Mouse (Mus musculus) CH12.LX (cell line): ENCODE data around the gene Foxp1. TPM values are rescaled to one million over a fixed set of nuclear protein-coding genes. Genes with fewer than 3 reads are reported as not detected.

ENCODE experiments used
- DNase-seq: peaks from one replicate; pipeline ENCODE4 v3.0.0-alpha.2; 2013; ENCODE audit errors: extremely low read depth
- H3K27ac ChIP-seq: 2 replicates; pipeline ENCODE4 v1.5.1; 2012; ENCODE audit warnings: low read depth, mild to moderate bottlenecking, control low read depth, moderate library complexity; ENCODE audit not compliant: insufficient read depth
- H3K27me3 ChIP-seq: replicated peaks from 2 replicates; pipeline ENCODE3; 2012; ENCODE audit warnings: inconsistent platforms
- H3K36me3 ChIP-seq, 2 experiments: replicated peaks in 1 of 2; 2 replicates each; pipeline versions ENCODE3 to v1.6.1; 2012; ENCODE audit warnings: inconsistent platforms in 1 of 2, low read length in 1 of 2, mild to moderate bottlenecking in 1 of 2, mixed read lengths in 1 of 2, moderate library complexity in 1 of 2; ENCODE audit not compliant: control insufficient read depth in 1 of 2, insufficient read depth in 1 of 2
- H3K4me1 ChIP-seq, 2 experiments: 2 replicates each; pipeline ENCODE4 v1.6.1; 2012; ENCODE audit warnings: inconsistent platforms in 1 of 2, moderate library complexity in 1 of 2; ENCODE audit not compliant: insufficient read depth in 2 of 2, control insufficient read depth in 1 of 2
- H3K4me2 ChIP-seq: 2 replicates; pipeline ENCODE4 v1.6.1; 2012; ENCODE audit warnings: low read depth, mild to moderate bottlenecking, control low read depth; ENCODE audit not compliant: poor library complexity, insufficient read depth, severe bottlenecking
- H3K4me3 ChIP-seq, 3 experiments: fragments of 150-350 bp in 1 of 3; sonication (generic) in 1 of 3; replicated peaks in 1 of 3; 2 replicates each; pipeline versions ENCODE3 to v1.5.1; 2011 to 2012; ENCODE audit warnings: low read depth in 2 of 3, low read length in 2 of 3, mild to moderate bottlenecking in 2 of 3, moderate library complexity in 2 of 3, control low read depth in 1 of 3, improper control_type of control experiment in 1 of 3, inconsistent platforms in 1 of 3, mixed read lengths in 1 of 3; ENCODE audit not compliant: poor library complexity in 1 of 3
- H3K79me2 ChIP-seq: replicated peaks from 2 replicates; pipeline ENCODE4 v1.6.1; 2012; ENCODE audit warnings: mild to moderate bottlenecking, moderate library complexity; ENCODE audit not compliant: control insufficient read depth, poor library complexity, insufficient read depth, severe bottlenecking; ENCODE audit errors: extremely low read depth
- H3K9ac ChIP-seq: 2 replicates; pipeline ENCODE4 v1.6.1; 2012; ENCODE audit warnings: low read depth, mild to moderate bottlenecking, control low read depth, moderate library complexity; ENCODE audit not compliant: insufficient read depth
- H3K9me3 ChIP-seq: replicated peaks from 2 replicates; pipeline ENCODE3; 2012; ENCODE audit warnings: low read length, inconsistent platforms, mixed read lengths
- CHD2 ChIP-seq: IDR thresholded peaks from 2 replicates; pipeline ENCODE4 v1.6.1; 2011; ENCODE audit warnings: low read length, improper control_type of control experiment
- E2F4 ChIP-seq: IDR thresholded peaks from 2 replicates; pipeline ENCODE4 v1.6.1; 2011; ENCODE audit warnings: low read depth, low read length, improper control_type of control experiment; ENCODE audit not compliant: insufficient replicate concordance
- IRF4 ChIP-seq: IDR thresholded peaks from 2 replicates; pipeline ENCODE4 v1.6.1; 2014; ENCODE audit warnings: low read depth, mild to moderate bottlenecking, inconsistent platforms, low read length, improper control_type of control experiment
- MAFK ChIP-seq: IDR thresholded peaks from 2 replicates; pipeline ENCODE4 v1.6.1; 2011; ENCODE audit warnings: low read length, improper control_type of control experiment; ENCODE audit not compliant: insufficient replicate concordance
- MAX ChIP-seq: IDR thresholded peaks from 2 replicates; pipeline ENCODE4 v1.6.1; 2011; ENCODE audit warnings: low read length, improper control_type of control experiment
- MXI1 ChIP-seq: IDR thresholded peaks from 2 replicates; pipeline ENCODE4 v1.6.1; 2011; ENCODE audit warnings: mild to moderate bottlenecking, low read depth, low read length, improper control_type of control experiment
- MYC ChIP-seq: IDR thresholded peaks from 2 replicates; pipeline ENCODE4 v1.6.1; 2011; ENCODE audit warnings: low read depth, mild to moderate bottlenecking, improper control_type of control experiment, low read length
- PAX5 ChIP-seq: IDR thresholded peaks from 2 replicates; pipeline ENCODE4 v1.6.1; 2012; ENCODE audit warnings: low read length, inconsistent platforms, mixed read lengths
- POLR2A ChIP-seq: IDR thresholded peaks from 2 replicates; pipeline ENCODE4 v1.6.1; 2011; ENCODE audit warnings: low read depth, mild to moderate bottlenecking, improper control_type of control experiment, low read length
- POLR2AphosphoS2 ChIP-seq: IDR thresholded peaks from 2 replicates; pipeline ENCODE4 v1.6.1; 2011; ENCODE audit warnings: low read depth, low read length, improper control_type of control experiment
- RAD21 ChIP-seq: IDR thresholded peaks from 2 replicates; pipeline ENCODE4 v1.6.1; 2011; ENCODE audit warnings: low read depth, mild to moderate bottlenecking, low read length, improper control_type of control experiment, moderate library complexity
- SIN3A ChIP-seq: IDR thresholded peaks from 2 replicates; pipeline ENCODE4 v1.6.1; 2012; ENCODE audit warnings: low read length, improper control_type of control experiment, inconsistent platforms
- SMC3 ChIP-seq: IDR thresholded peaks from 2 replicates; pipeline ENCODE4 v1.6.1; 2011; ENCODE audit warnings: low read depth, low read length, improper control_type of control experiment
- TBP ChIP-seq: conservative IDR thresholded peaks from 2 replicates; pipeline ENCODE4 v1.6.1; 2011; ENCODE audit warnings: low read depth, low read length, improper control_type of control experiment
- UBTF ChIP-seq: IDR thresholded peaks from 2 replicates; pipeline ENCODE4 v1.6.1; 2012; ENCODE audit warnings: low read depth, mild to moderate bottlenecking, inconsistent platforms, low read length, improper control_type of control experiment, moderate library complexity
- ZC3H11A ChIP-seq: IDR thresholded peaks from 2 replicates; pipeline ENCODE4 v1.6.1; 2012; ENCODE audit warnings: low read depth, mild to moderate bottlenecking, inconsistent platforms, low read length, improper control_type of control experiment
- ZMIZ1 ChIP-seq: IDR thresholded peaks from 2 replicates; pipeline ENCODE4 v1.6.1; 2012; ENCODE audit warnings: low read depth, mild to moderate bottlenecking, inconsistent platforms, low read length, improper control_type of control experiment
- dilution Hi-C: fragments of 300-500 bp; cut with MboI; formaldehyde crosslinking; loops from 2 replicates; pipeline ENCODE4 v1.14.3; 2020; ENCODE audit warnings: low sequenced_read_pairs; ENCODE audit not compliant: extremely low pct_unique_long_range_greater_than_20kb, extremely low pct_ligation_motif_present
- in situ Hi-C: fragments of 300-500 bp; cut with MboI; formaldehyde crosslinking; loops from 3 replicates; pipeline ENCODE4 v1.14.3; 2019; ENCODE audit warnings: low sequenced_read_pairs, low pct_ligation_motif_present, low pct_unique_long_range_greater_than_20kb, mixed read lengths
- polyA plus RNA-seq: library from polyadenylated mRNA; unstranded; fragments of >175 nt; gene quantifications from 2 replicates; pipeline ENCODE4 v1.2.1, GENCODE M21; 2012; ENCODE audit warnings: low read depth; ENCODE audit not compliant: insufficient read length
- total RNA-seq, 2 experiments: library from RNA; depleted of rRNA; stranded (reverse); fragments of 300-350 nt in 1 of 2; fragments of >200 nt in 1 of 2; gene quantifications; 2 replicates each; pipeline ENCODE4 v1.2.3; 2012 to 2014

Gene Foxp1
- total and polyA plus RNA-seq, 3 experiments = 66.5 to 105 (median 87.4) TPM

DNA sequence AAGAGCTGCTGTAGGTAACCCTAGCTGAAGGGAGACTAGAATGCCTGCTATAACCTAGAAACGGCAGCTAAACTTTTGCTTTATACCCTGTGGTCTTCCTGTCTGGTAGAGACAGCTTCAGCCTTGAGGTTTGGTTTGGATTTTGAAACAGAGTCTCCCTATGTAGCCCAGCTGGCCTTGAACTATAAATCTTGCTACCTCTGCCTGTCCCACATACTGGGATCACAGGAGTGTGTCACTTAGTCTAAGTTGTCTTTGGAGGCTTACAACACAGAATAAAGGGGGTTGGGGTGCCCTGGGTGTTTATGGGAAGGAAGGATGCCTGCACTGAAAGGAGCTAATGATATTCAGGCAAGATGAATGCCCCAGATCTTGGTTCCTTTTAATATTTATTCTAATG is 30.3 kb upstream of the Foxp1 start:
- dilution Hi-C loops = no loop called here
- Histone ChIP-seq H3K9ac (no peak overlapping the region), H3K36me3 (no peaks in the 10 kb centered on the region), H3K4me2 (no peak overlapping the region), H3K79me2 (no peaks in the 10 kb centered on the region), H3K9me3 (peaks cover 3% of the 10 kb centered on the region), H3K27ac (no peak overlapping the region), H3K27me3 (no peaks in the 10 kb centered on the region), H3K4me1 (no peaks in the 10 kb centered on the region), H3K4me3 (no peak overlapping the region)
- no peak for TF ChIP-seq MXI1
- no peak for TF ChIP-seq UBTF
- TF ChIP-seq IRF4 = no peak
- TF ChIP-seq ZMIZ1 = no peak
- TF ChIP-seq MAFK = no peak
- no peak for TF ChIP-seq MAX
- TF ChIP-seq RAD21 = no peak
- TF ChIP-seq CHD2 = no peak
- TF ChIP-seq SMC3 = no peak
- TF ChIP-seq POLR2AphosphoS2 = no peak
- no peak for TF ChIP-seq POLR2A
- no peak for TF ChIP-seq SIN3A
- no peak for TF ChIP-seq MYC
- TF ChIP-seq E2F4 = no peak
- TF ChIP-seq ZC3H11A = no peak
- TF ChIP-seq TBP = no peak
- in situ Hi-C loops = no loop called here
- no peak for DNase-seq

DNA sequence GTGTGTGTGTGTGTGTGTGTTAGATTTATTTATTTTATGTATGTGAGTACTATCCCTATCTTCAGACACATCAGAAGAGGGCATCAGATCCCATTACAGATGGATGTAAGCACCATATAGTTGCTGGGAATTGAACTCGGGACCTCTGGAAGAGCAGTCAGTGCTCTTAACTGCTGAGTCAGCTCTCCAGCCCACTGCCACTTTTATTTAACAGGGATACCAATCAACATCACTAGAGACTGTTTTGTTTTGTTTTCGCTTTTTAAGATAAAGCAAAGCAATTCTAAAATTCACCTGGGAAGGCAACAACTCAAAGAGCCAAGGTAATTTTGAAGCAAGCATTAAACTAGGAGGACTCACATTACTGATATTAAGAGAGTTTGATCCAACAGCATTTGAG is 23.9 kb upstream of the Foxp1 start:
- dilution Hi-C loops = no loop called here
- Histone ChIP-seq H3K9me3 (peaks cover 3% of the 10 kb centered on the region), H3K27ac (no peak overlapping the region), H3K27me3 (no peaks in the 10 kb centered on the region), H3K4me2 (no peak overlapping the region), H3K4me3 (no peak overlapping the region), H3K36me3 (no peaks in the 10 kb centered on the region), H3K9ac (no peak overlapping the region), H3K79me2 (no peaks in the 10 kb centered on the region), H3K4me1 (peaks cover 2 to 13% of the 10 kb centered on the region in 2 experiments; a peak in 3 of 4 replicates)
- TF ChIP-seq PAX5 (no peak), MAFK (peak; percentile 59; the same call in 1 of the 2 replicates)
- in situ Hi-C loops = no loop called here
- DNase-seq = no peak
